Mouse (Mus musculus) right cerebral cortex, postnatal 36 days (tissue): ENCODE results near the gene Erlin1.

Experiments
- DNase-seq, 2 experiments: peaks; one replicate each; pipeline ENCODE4 v3.0.0; 2022; ENCODE audit warnings: low spot score in 2 of 2, mixed read lengths in 1 of 2

The Erlin1 gene

DNA sequence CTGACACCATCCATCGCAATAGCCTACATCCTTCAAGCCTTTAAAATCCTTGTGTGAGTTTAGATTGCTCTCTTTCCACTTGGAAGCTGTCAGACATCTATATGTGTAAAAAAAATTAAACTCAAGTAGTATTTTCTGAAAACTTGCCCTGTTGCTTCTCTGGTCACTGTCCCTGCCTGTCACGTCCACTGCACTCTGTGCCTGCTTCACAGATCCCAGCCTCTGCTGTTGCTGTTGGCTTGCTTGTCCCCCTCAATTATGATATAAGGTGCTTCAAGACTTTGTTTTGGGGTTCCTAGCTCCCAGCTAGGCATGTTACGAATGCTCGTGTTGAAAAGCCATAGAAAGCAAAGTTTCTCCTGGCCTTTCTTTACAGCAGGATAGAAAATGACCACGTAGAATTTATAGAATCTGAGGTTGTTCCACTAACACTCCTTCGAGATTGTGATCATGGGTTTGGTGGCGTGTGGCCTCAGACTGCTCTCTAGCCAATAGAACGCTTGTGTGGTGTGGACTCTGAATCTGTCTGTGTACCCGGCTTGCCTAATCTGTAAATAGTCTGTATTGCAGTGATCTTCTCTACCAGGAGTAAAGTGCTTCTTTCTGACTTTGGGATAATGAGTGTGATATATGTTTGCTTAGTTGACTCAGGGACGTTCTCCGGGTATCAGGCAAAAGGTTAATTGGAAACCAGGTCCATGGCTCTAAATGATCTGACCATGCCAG, 70.6 kb downstream of the Erlin1 start:
- DNase-seq: no peak

DNA sequence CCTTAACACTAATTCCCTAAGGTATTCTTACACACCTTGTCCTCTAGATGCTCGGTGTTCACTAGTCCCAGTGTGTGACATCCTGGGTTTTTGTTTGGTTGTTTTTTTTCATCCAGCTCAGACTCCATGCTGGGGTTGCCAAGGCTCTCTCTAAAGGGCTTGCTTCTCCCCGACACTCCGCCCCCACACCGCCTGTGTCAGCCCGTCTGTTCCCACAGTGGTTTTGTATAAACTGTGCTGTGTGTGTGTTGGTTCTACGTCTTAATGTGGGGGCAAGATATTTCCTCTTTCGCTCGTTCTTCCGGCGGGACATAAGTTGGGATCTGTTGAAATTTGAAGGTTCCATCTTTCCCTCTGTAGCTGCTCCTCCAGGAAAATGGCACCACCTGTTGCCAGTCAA, 71.5 kb downstream of the Erlin1 start:
- DNase-seq: peak; percentile 47 to 69

DNA sequence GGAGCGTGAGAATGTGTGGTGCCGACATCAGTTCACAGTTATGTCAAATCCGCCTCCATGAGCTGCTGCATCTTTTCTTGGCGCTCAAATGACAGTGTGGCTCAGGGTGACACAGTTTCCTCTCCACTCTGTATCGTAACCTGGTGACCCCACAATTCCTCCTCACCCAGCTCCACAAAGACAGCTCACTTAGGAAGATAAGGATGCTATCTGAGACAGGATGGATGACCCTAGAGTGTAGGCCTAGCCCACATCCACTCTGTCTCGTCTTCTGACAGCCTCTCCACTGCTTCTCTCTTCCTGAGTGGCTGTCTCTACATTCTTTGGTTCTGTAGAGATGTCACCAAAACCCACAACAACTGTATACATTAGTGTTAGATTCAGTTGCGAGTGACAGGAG, 74.2 kb downstream of the Erlin1 start:
- no peak for DNase-seq

DNA sequence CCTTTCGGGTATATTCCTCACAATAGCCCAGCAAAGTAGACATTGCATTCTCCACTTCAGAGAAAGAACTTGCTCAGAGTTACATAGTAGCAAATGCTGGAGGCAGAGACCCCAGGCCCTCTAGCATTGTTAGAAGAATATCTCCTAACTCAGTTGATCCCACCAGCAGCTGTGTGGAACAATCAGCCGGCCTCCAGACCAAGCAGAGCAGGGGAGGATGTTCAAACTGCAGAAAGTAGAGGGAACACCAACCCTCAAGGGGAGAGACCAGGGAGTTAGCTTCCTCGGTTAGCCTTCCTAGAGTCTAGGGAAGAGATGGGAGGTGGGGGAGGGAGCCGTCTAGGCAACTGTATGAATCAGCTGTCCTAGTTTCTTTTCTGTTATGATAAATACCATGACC, 77.1 kb downstream of the Erlin1 start:
- no peak for DNase-seq

DNA sequence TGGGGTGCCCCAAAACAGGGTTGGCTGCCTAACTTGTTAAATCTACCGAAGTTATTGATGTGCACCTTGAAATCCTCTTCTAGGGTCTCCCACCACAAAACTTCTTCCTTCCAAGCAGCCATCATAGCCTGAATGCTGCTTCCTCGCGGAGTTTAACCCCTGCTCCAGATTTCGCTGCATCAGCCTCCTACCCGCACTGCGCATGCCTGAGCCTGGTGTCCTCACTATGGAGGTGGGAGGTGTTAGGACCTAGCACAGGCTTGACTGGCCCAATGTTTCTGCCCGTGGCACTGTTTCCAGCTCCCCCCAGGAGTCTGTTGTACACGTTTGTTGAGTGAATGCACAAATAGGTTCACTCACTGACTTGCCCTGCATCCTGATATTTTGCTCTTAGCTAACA, 79.2 kb downstream of the Erlin1 start:
- DNase-seq: no peak

DNA sequence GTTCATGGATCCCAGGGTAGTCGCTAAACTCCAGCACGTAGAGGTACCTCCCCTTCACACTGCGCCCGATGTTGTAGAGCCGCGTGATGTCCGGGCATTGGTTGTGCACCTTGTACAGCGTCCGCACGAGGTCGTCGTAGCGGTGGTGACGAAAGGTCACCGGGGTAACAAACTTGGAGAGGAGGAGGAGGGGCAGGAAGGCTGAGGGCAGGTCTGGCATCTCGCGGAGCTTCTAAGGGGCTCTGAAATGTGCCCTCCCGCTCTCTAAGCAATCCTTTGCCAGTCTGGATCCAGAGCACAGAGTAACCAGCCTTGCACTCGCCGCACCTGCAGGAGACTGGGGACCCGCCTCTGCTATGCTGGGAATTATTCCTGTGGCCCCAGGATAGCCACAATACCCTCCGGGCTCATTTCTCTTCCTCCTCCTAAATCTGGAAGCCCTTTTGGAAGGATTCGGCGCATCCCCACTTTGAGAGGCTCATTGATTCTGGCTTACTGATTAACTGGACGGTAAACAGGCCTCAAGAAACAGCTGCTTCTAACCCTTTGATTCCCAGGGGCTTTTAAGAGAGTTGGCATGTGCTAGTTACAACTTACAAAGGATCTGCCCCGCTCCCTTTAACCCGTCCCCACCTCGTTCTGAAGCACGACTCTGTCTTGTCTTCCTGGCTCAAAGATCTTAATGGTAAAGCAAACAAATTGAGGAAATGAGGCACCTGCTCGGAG, 83.4 kb downstream of the Erlin1 start, which contains the start of gene Cpn1:
Cpn1 (minus strand) TSS at position 488 of the 726 bp plus-strand sequence.
- no peak for DNase-seq
